Mouse (Mus musculus) neural tube, embryonic 13.5 days (tissue): ENCODE measurements around the gene Slc25a35. TPM values are rescaled to one million over a fixed set of nuclear protein-coding genes. Genes with fewer than 3 reads are reported as not detected.
"Not testable (repeated sequence)": the region's sequence is repeated elsewhere in the genome, so short reads cannot be mapped to it uniquely, and the experiment has no call there.

Source experiments
- ATAC-seq: fragments of 200-750 bp; cut with Nextera tagmentation; 2 replicates; pipeline ENCODE4 v1.8.0; 2017; ENCODE audit warnings: low read depth, mild to moderate bottlenecking, moderate TSS enrichment, moderate library complexity
- H3K27ac ChIP-seq: fragments of 300-500 bp; sonication (generic); replicated peaks from 2 replicates; pipeline ENCODE4 v1.5.1; 2015; ENCODE audit warnings: moderate library complexity, mild to moderate bottlenecking, inconsistent platforms
- H3K27me3 ChIP-seq: fragments of 300-500 bp; sonication (generic); 2 replicates; pipeline ENCODE4 v1.6.1; 2015; ENCODE audit warnings: mild to moderate bottlenecking, inconsistent platforms
- H3K36me3 ChIP-seq: fragments of 300-500 bp; sonication (generic); 2 replicates; pipeline ENCODE4 v1.6.1; 2015; ENCODE audit warnings: mild to moderate bottlenecking, inconsistent platforms
- H3K4me1 ChIP-seq: fragments of 300-500 bp; sonication (generic); replicated peaks from 2 replicates; pipeline ENCODE4 v1.6.1; 2015; ENCODE audit warnings: inconsistent platforms
- H3K4me2 ChIP-seq: fragments of 300-500 bp; sonication (generic); 2 replicates; pipeline ENCODE4 v1.6.1; 2015; ENCODE audit warnings: inconsistent platforms, mild to moderate bottlenecking, moderate library complexity
- H3K4me3 ChIP-seq: fragments of 300-500 bp; sonication (generic); 2 replicates; pipeline ENCODE4 v1.5.1; 2015; ENCODE audit warnings: mild to moderate bottlenecking, inconsistent platforms
- H3K9ac ChIP-seq: fragments of 300-500 bp; sonication (generic); 2 replicates; pipeline ENCODE4 v1.6.1; 2015; ENCODE audit warnings: moderate library complexity, mild to moderate bottlenecking, inconsistent platforms
- H3K9me3 ChIP-seq: fragments of 300-500 bp; sonication (generic); 2 replicates; pipeline ENCODE4 v1.6.1; 2016; ENCODE audit warnings: inconsistent platforms
- WGBS: fragments of 180-500 bp; shearing (Covaris S2); methylation state at CpG from one replicate; pipeline ENCODE4 v1.1.7; 2015; 5-methylcytosine and 5-hydroxymethylcytosine counted together
- polyA plus RNA-seq: library from polyadenylated mRNA; unstranded; fragments of >200 nt; fragmentation: Nextera tagmentation; extraction: Ambion mirVana; gene quantifications from 2 replicates; pipeline ENCODE4 v1.2.1, GENCODE M21; 2015

Slc25a35 gene
- polyA plus RNA-seq, 1 experiment from 2014 or later = 2.0 TPM

DNA sequence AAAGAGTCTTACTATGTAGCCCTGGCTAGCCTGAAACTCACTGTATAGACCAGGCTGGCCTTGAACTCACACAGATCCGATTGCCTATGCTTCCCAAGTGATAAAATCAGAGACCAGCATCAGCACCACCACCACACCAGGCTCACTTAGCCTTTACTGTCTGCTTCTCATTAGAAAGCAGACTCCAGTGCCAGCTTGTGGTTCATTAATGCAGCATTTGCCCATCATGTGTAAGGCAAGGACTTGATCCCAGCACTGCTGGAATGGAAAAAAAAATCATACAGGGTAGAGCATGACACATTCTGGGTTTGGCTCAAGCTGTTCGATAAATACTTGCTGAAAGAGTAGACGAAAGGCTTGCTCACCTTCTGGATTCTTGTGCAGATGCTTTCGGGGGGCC is 21.9 kb upstream of the Slc25a35 start:
- peaks cover 13% of the 10 kb centered on the region; the same call in 1 of the 2 replicates for H3K36me3 ChIP-seq
- H3K4me2 ChIP-seq = peak overlapping the region; percentile 54
- H3K9me3 ChIP-seq = no peaks in the 10 kb centered on the region
- H3K4me3 ChIP-seq = peak overlapping the region; percentile 41
- no peak for ATAC-seq
- H3K9ac ChIP-seq = peak overlapping the region; percentile 73; the same call in 1 of the 2 replicates
- H3K4me1 ChIP-seq = peaks cover 16% of the 10 kb centered on the region
- H3K27ac ChIP-seq = 0 out of 2 replicates have a peak overlapping the region, but pooled peaks have one; percentile 83
- peaks cover 22% of the 10 kb centered on the region for H3K27me3 ChIP-seq
- WGBS = 86% methylated on average over 4 of the region's 4 CpGs

GRCm38 (mm10) chr11:68946806-68947440 is 21.0 kb upstream of the Slc25a35 start:
- peak overlapping the region; percentile 73 for H3K9ac ChIP-seq
- peak overlapping the region; percentile 41 for H3K4me3 ChIP-seq
- peaks cover 13% of the 10 kb centered on the region for H3K4me1 ChIP-seq
- H3K4me2 ChIP-seq = peak overlapping the region; percentile 54
- 9% methylated on average over 15 of the region's 16 CpGs for WGBS
- ATAC-seq = peak; percentile 63
- H3K36me3 ChIP-seq = peaks cover 13% of the 10 kb centered on the region; the same call in 1 of the 2 replicates
- H3K9me3 ChIP-seq = no peaks in the 10 kb centered on the region
- H3K27me3 ChIP-seq = peaks cover 31% of the 10 kb centered on the region
- H3K27ac ChIP-seq = peak overlapping the region; percentile 83

GRCm38 (mm10) chr11:68947542-68947993 is 20.4 kb upstream of the Slc25a35 start:
- H3K9me3 ChIP-seq = no peaks in the 10 kb centered on the region
- H3K4me1 ChIP-seq = peaks cover 13% of the 10 kb centered on the region
- H3K27me3 ChIP-seq = peaks cover 35% of the 10 kb centered on the region
- H3K36me3 ChIP-seq = peaks cover 13% of the 10 kb centered on the region; the same call in 1 of the 2 replicates
- peak; percentile 86 for ATAC-seq
- peak overlapping the region; percentile 83 for H3K27ac ChIP-seq
- peak overlapping the region; percentile 41 for H3K4me3 ChIP-seq
- H3K4me2 ChIP-seq = peak overlapping the region; percentile 54
- H3K9ac ChIP-seq = peak overlapping the region; percentile 73
- WGBS = 11% methylated on average over 12 of the region's 12 CpGs

DNA sequence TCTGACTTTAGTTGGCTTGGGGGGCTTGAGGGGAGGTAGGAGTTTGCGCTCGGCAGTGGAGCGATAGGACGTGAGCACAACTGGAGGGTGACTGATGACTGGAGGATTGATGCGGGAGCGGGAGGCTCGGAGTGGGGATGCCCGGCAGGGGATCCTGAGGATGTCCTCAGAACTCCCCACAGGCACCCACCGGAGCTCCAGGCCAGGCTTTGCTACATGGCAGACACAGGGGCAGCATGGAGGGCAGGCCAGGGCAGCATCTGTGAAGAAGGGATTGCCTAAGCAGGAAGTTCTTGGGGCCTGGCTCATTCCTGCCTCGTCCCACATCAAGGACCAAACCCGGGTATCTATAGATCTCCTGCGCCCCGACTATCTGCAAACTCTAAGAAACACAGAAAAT is 14.0 kb upstream of the Slc25a35 start:
- Histone ChIP-seq H3K27ac (no peak overlapping the region), H3K4me3 (peak overlapping the region; percentile 33), H3K9me3 (no peaks in the 10 kb centered on the region), H3K27me3 (peaks cover 70% of the 10 kb centered on the region), H3K4me1 (peaks cover 17% of the 10 kb centered on the region), H3K36me3 (no peaks in the 10 kb centered on the region), H3K9ac (no peak overlapping the region; the same call in 1 of the 2 replicates), H3K4me2 (peak overlapping the region; percentile 60)
- WGBS = 5% methylated on average over 13 of the region's 13 CpGs
- no peak for ATAC-seq

- Histone ChIP-seq H3K9me3 (no peaks in the 10 kb centered on the region), H3K27me3 (peaks cover 70% of the 10 kb centered on the region), H3K4me2 (peak overlapping the region; percentile 60), H3K4me1 (peaks cover 17% of the 10 kb centered on the region), H3K27ac (no peak overlapping the region), H3K9ac (peak overlapping the region; percentile 62), H3K4me3 (peak overlapping the region; percentile 33), H3K36me3 (no peaks in the 10 kb centered on the region)
- under 1% methylated on average over 17 of the region's 17 CpGs for WGBS
- 0 out of 2 replicates have a peak, but pooled peaks have one; percentile 29 for ATAC-seq
These were observed 13.5 kb upstream of the Slc25a35 start for GRCm38 (mm10) chr11:68954408-68954807.

DNA sequence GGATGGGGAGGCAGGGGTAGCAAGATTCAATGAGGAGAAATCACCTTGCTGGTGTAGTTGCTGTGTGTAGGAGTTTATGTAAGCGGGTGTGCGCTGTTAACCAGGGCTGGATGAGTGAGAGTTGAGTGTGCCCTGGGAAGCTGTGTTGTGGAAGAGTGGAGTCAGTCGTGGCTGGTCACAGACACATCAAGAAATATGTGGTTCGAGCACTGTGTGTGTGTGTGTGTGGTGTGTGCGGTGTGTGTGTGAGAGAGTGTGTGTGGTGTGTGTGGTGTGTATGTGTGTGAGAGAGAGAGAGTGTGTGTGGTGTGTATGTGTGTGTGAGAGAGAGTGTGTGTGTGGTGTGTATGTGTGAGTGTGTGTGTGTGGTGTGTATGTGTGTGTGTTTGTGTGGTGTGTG is 12.5 kb upstream of the Slc25a35 start:
- Histone ChIP-seq H3K4me2 (peak overlapping the region; percentile 60), H3K27me3 (peaks cover 65% of the 10 kb centered on the region), H3K9ac (peak overlapping the region; percentile 62), H3K27ac (no peak overlapping the region), H3K36me3 (no peaks in the 10 kb centered on the region), H3K4me1 (peaks cover 17% of the 10 kb centered on the region), H3K9me3 (no peaks in the 10 kb centered on the region), H3K4me3 (0 out of 2 replicates have a peak overlapping the region, but pooled peaks have one; percentile 33)
- WGBS = 74% methylated on average over 5 of the region's 5 CpGs
- ATAC-seq = peak; percentile 65; the same call in 1 of the 2 replicates

DNA sequence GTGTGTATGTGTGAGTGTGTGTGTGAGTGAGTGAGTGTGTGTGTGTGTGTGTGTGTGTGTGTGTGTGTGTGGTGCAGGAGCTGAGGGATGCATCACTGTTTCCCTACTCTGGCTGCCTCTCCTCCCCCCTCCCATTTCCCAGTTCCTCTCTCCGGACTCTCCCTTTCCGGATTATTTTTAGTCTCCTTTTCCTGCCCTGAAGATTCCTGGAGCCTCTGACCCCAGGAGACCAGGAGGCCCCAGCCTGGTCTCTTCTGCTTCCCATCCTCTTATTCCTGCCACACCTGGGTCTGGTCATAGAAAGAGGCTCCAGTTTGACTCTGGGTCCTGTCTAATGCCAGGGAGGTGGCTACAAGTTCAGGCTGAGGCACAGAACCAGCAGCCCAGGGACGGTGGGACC is 11.8 kb upstream of the Slc25a35 start:
- ATAC-seq = no peak
- WGBS = 61% methylated on average over 3 of the region's 3 CpGs
- no peaks in the 10 kb centered on the region for H3K9me3 ChIP-seq
- H3K36me3 ChIP-seq = no peaks in the 10 kb centered on the region
- H3K4me1 ChIP-seq = peaks cover 17% of the 10 kb centered on the region
- H3K4me2 ChIP-seq = peak overlapping the region; percentile 21; the same call in 1 of the 2 replicates
- peak overlapping the region; percentile 15; the same call in 1 of the 2 replicates for H3K4me3 ChIP-seq
- H3K27ac ChIP-seq = 0 out of 2 replicates have a peak overlapping the region, but pooled peaks have one; percentile 9
- peak overlapping the region; percentile 38; the same call in 1 of the 2 replicates for H3K9ac ChIP-seq
- peaks cover 61% of the 10 kb centered on the region for H3K27me3 ChIP-seq

DNA sequence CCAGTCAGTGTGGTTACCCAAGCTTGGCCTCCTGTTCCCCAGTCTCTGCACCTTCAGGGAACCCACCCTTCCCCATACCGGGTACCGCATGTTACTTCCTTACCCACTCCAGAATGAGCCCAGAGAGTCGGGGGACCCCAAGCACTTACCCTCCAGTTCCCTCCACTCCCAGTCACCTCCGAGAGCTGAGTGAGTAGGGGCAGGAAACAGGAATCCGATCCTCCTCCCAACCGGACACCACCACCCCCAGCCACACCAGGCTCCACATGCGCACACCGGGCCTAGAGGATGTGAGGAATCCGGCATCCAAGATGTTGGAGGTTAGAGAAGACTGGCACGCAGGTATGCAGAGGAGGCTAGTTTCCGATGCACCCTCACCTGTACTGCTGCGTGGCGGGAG is 11.2 kb upstream of the Slc25a35 start:
- H3K27me3 ChIP-seq = peaks cover 55% of the 10 kb centered on the region
- peak overlapping the region; percentile 15 for H3K4me3 ChIP-seq
- 0 out of 2 replicates have a peak overlapping the region, but pooled peaks have one; percentile 38 for H3K9ac ChIP-seq
- H3K36me3 ChIP-seq = no peaks in the 10 kb centered on the region
- peak overlapping the region; percentile 21; the same call in 1 of the 2 replicates for H3K4me2 ChIP-seq
- 0 out of 2 replicates have a peak overlapping the region, but pooled peaks have one; percentile 9 for H3K27ac ChIP-seq
- H3K4me1 ChIP-seq = peaks cover 17% of the 10 kb centered on the region
- H3K9me3 ChIP-seq = no peaks in the 10 kb centered on the region
- ATAC-seq = no peak
- 31% methylated on average over 13 of the region's 13 CpGs for WGBS

DNA sequence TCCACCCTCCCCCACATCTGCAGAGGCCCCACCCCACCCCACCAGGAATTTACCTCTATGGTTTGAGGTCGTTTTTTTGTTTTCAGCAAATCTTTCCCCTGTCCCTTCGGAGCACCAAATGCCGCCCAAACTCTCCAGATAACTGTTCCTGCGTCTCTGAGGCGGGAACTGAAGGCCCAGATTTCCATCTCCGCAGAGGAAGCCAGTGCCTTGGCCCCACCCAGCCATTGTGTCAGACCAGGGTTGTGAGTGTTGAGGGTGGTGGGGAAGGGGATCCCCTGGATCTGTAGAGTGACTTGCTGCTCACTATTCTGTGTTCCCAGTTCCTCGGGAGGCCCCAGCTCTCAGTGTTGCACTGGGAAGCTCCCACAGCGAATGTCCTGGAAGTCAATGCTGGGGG is 10.6 kb upstream of the Slc25a35 start, which contains the start of gene Arhgef15:
Arhgef15 (minus strand) TSS at position 173 of the 400 bp plus-strand sequence.
- Histone ChIP-seq H3K4me2 (peak within 1 kb of the TSS; percentile 21; the same call in 1 of the 2 replicates), H3K27me3 (peaks cover 50% of the 10 kb centered on the region), H3K9ac (0 out of 2 replicates have a peak within 1 kb of the TSS, but pooled peaks have one; percentile 38), H3K4me1 (peaks cover 17% of the 10 kb centered on the region), H3K9me3 (no peaks in the 10 kb centered on the region), H3K4me3 (peak within 1 kb of the TSS; percentile 15), H3K36me3 (no peaks in the 10 kb centered on the region), H3K27ac (0 out of 2 replicates have a peak within 1 kb of the TSS, but pooled peaks have one; percentile 9)
- WGBS = 40% methylated on average over 8 of the region's 8 CpGs
- no peak for ATAC-seq

DNA sequence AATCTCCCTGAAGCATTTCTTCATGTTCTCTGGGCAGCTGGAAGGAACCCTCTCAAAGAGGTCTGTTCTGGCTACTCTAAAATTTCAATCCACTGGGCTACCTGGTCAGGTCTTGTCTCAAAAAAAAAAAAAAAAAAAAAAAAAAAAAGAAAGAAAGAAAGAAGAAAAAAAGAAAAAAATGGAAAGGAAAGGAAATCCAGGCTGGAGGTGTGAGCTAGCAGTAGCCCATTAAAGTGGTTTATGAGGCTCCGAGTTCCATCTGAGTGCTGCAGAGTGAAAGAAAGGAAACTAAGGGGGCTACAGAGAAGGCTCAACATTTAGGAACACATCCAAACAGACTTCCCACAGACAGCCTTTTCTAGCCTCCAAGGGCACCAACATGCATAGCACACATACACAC is 10.0 kb upstream of the Slc25a35 start:
- H3K27ac ChIP-seq = no peak overlapping the region
- no peaks in the 10 kb centered on the region for H3K36me3 ChIP-seq
- WGBS = 78% methylated on average over 1 of the region's 1 CpGs
- H3K4me2 ChIP-seq = no peak overlapping the region
- H3K9me3 ChIP-seq = no peaks in the 10 kb centered on the region
- H3K4me1 ChIP-seq = peaks cover 17% of the 10 kb centered on the region
- no peak overlapping the region for H3K9ac ChIP-seq
- ATAC-seq = no peak
- H3K27me3 ChIP-seq = peaks cover 46% of the 10 kb centered on the region
- no peak overlapping the region for H3K4me3 ChIP-seq

DNA sequence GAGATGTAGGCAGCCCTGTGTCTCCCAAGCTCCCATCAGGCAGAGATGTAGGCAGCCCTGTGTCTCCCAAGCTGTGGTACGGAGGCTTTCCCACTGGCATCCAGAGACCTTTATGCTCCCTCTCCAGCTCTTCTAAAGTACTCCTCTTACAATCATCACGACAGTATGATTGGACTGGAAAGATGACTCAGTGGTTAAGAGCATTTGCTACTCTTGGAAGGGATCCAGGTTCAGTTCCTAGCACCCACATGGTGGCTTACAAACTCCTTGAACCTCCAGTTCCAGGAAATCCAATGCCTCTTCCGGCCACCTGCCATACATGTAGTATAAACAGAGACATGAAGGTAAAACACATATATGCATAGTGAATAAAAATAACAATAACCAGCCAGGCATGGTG is 6.3 kb upstream of the Slc25a35 start:
- no peak overlapping the region for H3K4me3 ChIP-seq
- no peak for ATAC-seq
- H3K27me3 ChIP-seq = peaks cover 14% of the 10 kb centered on the region
- H3K4me2 ChIP-seq = no peak overlapping the region
- no peak overlapping the region for H3K27ac ChIP-seq
- H3K4me1 ChIP-seq = no peaks in the 10 kb centered on the region
- 72% methylated on average over 3 of the region's 3 CpGs for WGBS
- no peak overlapping the region for H3K9ac ChIP-seq
- no peaks in the 10 kb centered on the region for H3K9me3 ChIP-seq
- no peaks in the 10 kb centered on the region for H3K36me3 ChIP-seq

GRCm38 (mm10) chr11:68962159-68962558 is 5.8 kb upstream of the Slc25a35 start:
- not testable (repeated sequence) for H3K27me3 ChIP-seq, H3K4me1 ChIP-seq, ATAC-seq, H3K4me3 ChIP-seq, H3K27ac ChIP-seq, H3K9ac ChIP-seq, H3K36me3 ChIP-seq, H3K4me2 ChIP-seq, H3K9me3 ChIP-seq
- 27% methylated on average over 11 of the region's 11 CpGs for WGBS
